Mouse (Mus musculus) A20 (cell line): ENCODE results near the gene Dnajc5.
A peak's percentile ranks its signal among the peaks of the same experiment; 100 is the strongest.

ENCODE experiments used
- DNase-seq: peaks from one replicate; pipeline ENCODE4 v3.0.0-alpha.2; 2011; ENCODE audit warnings: low read depth, low spot score

The Dnajc5 gene

DNA sequence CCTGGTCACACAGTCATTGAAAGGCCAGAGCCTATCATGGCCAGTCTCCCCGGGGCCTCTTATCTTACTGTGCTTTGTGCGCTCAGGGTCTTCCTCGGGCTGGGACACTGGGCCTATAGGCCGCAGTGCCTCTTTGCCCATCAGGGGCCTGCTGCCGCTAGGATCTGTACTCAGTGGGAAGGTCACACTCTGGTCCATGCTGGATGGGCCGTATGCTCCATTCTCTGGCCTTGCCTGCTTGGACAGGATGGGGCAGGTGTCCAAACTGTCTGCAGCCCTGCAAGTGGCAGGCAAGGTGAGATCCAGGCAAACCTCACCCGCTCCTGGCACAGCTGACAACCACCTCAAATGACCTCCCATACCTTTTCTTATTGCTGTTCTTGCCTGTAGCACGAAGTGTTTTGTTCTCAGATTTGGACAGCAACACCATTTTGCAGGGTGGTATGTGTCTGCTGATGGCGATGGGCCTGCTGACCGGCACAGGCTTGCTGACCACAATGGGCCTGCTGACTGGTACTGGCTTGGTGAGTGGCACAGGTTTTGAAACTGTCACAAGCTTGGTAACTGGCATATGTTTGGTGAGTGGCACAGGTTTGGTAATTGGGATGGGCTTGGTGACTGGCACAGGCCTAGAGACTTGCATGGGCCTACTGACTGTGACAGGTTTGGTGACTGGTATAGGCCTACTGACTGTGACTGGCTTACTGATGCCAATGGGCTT lies 68.9 kb downstream of the Dnajc5 start:
- no peak for DNase-seq

- no peak for DNase-seq
Observed at GRCm38 (mm10) chr2:181589732-181590105, 69.4 kb downstream of the Dnajc5 start.

GRCm38 (mm10) chr2:181590471-181590870 lies 70.2 kb downstream of the Dnajc5 start:
- DNase-seq, result no peak

DNA sequence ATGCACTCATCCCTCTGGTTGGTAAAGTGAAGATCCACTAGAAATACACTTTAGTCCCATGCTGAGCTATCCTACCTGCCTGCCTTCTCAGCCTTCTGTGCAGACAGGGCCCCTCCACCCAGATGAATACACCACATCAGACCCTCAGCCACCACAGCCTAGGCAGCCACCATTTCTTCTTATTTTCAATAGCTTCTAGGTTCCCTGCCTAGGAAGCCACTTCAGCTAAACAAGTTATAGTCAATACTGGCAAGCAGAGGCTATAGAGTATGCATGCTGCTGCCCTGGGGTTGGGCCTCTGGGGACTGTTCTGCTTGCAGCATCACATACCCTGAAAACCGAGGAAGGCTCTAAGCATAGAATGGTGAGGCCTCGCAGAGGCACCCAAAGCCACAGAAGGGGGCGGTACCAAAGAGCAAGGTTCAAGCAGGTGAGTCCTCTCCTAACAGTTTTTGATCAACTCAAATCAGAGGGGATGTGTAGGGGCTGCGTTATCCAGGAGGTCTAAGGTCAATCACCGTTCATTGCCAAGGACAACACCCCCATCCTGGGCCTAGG lies 71.3 kb downstream of the Dnajc5 start, which contains the start of gene Prpf6:
Gene Prpf6, plus strand, starts transcription at position 341 of the 558 bp plus-strand sequence.
- DNase-seq, result peak; percentile 68

- peak; percentile 84 for DNase-seq
Observed at GRCm38 (mm10) chr2:181592231-181593041, 72.2 kb downstream of the Dnajc5 start, which contains the start of gene Zfp512b. Gene Zfp512b (minus strand): TSS chr2:181592803.

DNA sequence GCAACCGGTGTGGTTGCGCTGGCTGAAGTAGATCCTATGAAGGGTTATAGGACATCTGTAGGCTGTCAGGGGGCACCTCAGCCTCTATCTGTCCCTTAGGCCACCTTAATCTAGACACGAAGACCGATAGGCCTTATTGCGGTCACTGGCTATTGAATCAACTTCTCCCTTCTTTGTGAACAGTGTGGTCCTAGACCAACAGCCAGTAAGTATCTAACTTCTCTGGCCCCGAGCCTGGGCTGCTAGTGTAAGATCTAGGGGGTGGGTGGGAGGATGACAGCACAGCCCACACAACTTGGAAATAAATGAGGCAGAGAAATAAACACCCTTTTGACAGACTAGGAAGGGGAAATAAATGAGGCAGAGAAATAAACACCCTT lies 72.7 kb downstream of the Dnajc5 start:
- DNase-seq, result no peak

- DNase-seq, result peak; percentile 41
Observed at GRCm38 (mm10) chr2:181593937-181594336, 73.7 kb downstream of the Dnajc5 start.

DNA sequence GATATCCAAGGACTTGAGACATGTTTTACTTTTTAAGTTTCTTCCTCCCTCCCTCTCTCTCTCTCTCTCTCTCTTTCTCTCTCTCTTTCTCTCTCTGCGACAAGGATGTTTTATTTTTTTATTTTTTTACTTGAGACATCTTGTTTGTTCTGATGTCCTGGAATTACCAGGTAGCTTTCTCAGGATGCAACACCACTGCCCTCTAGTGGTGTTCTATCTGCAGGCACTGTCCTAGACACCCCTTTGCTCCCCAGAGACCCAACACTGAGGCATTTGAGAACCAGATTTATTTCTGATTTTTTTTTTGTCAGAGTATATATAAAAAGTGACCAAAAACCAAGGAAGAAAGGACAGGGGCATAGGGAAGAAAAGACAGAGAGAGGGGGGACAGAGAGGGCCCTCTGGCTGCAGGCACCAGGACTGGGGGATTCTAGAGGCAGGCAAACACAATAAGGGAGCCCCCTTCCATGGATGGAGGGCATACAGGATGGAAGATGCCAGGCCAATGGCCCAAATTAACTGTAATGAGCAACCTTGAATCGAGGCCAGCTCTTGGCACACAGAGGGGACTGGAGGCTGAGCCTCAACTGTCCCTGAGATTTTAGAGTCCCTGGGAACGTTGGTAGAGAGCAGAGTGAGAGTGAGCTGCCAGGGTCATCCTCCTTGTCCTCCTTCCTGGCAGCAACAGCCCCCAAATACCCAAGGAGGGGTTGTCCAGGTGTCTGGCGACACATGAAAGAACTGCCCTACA lies 74.8 kb downstream of the Dnajc5 start:
- DNase-seq, result peak; percentile 56

DNA sequence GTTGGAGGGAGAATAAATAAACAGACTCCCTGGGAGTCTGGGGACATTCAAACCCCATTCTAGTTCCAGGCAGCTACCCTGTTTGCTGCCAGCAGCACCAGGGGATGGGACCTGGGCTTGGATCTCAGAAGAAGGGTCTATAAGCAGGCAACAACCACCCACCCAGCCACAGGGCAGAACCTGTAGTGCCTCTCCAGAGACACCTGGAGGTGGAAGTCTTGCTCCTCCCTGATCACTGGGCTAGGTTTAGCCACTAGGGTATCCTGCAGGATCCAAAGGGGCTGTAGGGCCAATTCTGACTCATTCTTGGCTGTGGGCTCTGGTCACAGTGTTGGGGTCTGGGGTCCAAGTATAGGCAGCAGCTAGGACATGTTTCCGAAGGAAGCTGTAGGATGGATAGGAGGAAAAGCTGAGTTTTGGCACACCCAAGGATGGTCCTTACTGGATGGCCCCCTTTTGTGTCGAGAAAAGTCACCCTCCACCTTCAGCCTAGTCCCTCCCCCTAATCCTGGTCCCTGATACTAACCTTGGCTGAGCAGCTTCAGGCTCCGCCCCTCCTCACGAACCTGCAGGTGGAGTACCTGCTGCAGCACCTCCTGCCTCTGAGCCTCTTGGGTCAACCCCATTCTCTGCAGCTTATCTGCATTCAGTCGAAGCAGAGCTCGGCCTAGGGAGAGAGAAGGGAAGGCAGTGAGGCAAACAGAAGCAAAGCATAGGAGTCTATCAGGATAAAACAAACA lies 76.1 kb downstream of the Dnajc5 start:
- no peak for DNase-seq

DNA sequence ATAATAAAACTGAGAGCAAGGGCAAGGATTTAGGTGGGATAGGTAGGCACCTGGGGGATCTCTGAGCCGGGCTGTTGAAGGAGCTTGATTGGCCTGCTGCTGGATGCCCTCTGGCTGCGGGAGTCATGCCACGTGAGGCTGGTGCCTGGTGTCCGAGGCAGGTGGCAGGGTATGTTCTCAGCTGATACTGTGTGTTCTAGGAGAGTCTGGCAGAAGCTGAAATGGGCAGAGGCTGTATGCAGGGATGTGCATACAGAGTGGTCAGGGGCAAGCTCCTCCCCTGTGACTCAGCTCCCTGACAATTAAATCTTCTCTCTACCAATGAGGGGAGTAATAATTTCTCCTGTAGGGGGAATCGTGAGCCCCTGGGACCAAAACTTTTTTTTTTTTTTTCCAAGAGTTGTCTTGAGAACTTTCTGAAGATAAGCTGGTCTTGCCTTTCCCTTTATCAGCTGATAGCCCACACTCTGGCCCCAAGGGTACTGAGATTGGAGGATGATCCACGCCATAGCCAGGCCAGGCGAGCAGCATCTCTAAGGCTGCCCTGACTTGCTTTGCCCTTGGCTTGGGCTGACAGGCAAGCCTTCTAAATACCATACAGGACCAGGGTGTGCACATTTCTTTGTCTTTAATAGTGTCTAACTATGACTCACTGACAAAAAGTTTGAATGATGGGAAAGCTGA lies 77.2 kb downstream of the Dnajc5 start:
- DNase-seq, result peak; percentile 53

- peak; percentile 89 for DNase-seq
Observed at GRCm38 (mm10) chr2:181598454-181599351, 78.4 kb downstream of the Dnajc5 start, which contains the start of gene Samd10. Gene Samd10 (minus strand): TSS chr2:181599212.

DNA sequence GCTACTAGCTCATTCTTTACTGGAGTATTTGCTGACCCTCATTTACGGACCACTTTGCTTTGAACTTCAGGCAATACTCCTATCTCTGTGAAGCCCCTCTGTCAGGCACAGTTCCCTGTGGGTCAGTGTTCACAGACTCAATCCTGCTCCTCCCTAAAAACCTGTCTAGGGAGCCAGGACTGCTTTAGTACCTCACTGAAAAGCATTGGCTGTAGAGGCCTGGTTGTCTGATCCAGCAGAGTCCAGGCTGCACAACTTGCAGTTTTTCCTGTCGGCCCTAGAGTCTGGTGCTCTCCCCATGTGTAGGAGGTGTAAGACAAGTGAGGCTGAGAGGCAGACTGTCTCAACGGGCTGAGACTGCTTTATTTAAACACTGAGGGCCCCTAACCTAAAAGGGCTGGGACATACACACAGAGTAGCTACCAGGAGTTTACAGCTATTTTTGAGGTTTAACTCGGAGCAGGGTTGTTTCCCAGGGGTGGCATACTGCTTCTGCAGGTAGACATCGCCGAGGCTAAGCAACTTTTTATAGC lies 80.0 kb downstream of the Dnajc5 start:
- no peak for DNase-seq

GRCm38 (mm10) chr2:181600828-181601750 lies 80.8 kb downstream of the Dnajc5 start:
- DNase-seq, result peak; percentile 98

GRCm38 (mm10) chr2:181601751-181602145 lies 81.5 kb downstream of the Dnajc5 start:
- DNase-seq, result no peak

GRCm38 (mm10) chr2:181602367-181602766 lies 82.1 kb downstream of the Dnajc5 start:
- no peak for DNase-seq
